Mouse (Mus musculus) CD4-positive, CD25-positive, alpha-beta regulatory T cell, adult 4 months (primary cell): Measurements from ENCODE around the gene Wnt9b. TPM values are rescaled to one million over a fixed set of nuclear protein-coding genes. Genes with fewer than 3 reads are reported as not detected.

ENCODE experiments used
- ATAC-seq: one replicate; pipeline ENCODE4 v1.8.0; 2017
- polyA plus RNA-seq, 2 experiments: library from polyadenylated mRNA; unstranded; fragments of 100-300 nt; shearing (Covaris generic); gene quantifications; one replicate each; pipeline ENCODE4 v1.2.1; 2017

Wnt9b gene
- polyA plus RNA-seq, 2 experiments from 2014 or later, result not detected

DNA sequence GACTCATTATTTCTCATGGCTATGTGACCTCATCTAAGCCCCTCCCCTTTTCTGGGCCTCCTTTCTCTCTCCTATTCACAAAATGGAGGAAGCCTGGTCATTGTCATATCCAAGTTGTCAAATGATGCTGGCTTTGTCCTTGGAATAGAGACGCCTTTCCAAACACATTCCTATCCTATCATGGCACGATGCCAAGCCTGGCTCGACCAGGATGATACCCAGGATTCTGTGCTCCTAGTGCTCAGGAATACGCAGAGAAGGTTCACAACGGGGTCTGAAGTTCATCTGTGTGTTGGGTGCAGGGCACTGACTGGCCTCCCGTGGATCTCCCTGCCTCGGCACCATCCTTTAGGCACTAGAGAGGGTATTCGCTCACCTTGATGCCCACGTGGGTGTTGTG lies 18.0 kb downstream of the Wnt9b start:
- ATAC-seq, result no peak

- ATAC-seq, result no peak
These were observed 20.2 kb downstream of the Wnt9b start for GRCm38 (mm10) chr11:103729282-103729985.

GRCm38 (mm10) chr11:103724331-103724771 lies 25.3 kb downstream of the Wnt9b start:
- ATAC-seq, result no peak

DNA sequence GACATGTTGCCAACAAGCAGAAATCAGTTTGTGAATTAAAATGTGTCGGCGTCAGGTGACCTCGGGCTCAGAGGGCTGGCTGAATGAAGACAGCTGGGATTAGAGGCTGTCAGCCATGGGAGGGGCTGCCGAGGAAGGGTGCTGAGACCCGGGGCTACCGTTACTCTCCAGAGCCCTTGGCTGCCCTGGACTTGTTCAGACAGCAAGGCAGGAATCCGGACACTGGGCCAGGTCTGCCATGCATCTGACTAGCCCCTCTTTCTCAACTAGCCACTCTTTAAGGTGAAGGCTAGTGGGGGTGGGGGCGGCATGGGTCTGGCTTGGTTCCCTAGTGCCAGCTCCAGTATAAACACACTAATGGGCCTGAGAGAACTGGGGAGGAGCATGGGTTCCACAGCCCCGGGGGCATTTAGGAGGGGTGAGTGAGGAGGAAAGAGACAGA lies 27.6 kb downstream of the Wnt9b start:
- no peak for ATAC-seq

DNA sequence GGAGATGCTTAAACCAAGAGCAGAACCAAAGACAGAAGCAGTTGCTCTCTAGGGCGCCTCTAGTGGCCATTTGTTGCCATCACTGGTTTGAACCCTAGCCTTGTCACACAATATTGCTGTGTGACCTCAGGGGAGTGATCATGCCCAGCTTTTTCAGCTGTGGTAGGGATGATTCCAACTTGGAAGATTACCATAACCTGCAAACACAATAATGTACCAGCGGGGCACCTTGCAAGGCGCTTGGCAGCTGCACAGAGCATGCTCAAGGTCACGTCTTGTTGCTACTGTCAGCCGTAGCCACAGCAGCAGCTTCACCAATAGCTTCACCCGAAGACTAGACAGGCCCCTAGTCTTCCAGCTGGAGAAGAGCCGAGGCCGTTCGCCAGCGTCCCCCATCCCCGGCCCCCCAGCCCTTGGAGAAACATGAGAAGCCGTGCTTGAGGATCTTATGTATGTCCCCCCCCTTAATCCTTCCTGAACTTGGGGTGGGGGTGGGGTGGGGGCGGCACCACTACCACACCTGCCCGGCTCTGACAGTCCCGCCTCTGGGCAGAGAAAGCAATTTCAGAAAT lies 28.1 kb downstream of the Wnt9b start:
- ATAC-seq, result no peak

DNA sequence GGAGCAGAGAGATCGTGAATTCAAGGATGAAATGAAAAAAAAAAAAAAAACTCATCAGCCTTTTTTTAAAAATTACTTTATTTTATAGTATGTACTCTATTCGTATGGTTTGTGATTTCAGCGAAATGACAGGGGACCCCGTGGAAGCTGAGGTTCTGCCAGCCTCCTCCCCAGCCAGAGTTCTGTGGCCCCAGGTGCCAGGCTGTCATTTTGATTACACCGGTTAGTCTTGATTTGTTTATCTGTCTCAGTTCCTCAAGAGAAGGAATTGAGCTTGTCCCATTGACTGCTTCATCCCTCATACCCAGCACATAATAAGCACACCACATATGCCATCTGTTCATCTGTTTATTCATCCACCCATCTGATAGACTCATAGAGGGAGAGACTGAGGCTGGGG lies 30.2 kb downstream of the Wnt9b start:
- no peak for ATAC-seq

DNA sequence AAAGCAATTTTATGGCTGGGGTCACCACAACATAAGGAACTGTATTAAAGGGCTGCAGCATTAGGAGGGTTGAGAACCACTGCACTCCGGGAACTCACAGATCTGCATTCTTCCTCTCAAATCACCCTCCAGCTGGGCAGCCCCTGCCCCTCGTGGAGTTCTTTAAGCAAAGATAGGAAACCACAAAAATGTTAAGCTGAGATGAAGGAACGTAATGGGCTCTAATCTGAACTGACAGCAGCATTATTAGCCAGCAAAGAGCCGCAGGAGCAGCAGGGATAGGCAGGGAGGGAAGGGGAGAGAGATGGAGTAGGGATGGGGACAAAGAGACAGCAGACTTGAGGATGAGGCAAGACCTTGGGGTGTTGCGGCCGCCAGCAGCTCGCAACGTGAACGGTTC lies 32.6 kb downstream of the Wnt9b start:
- ATAC-seq, result no peak

GRCm38 (mm10) chr11:103714074-103714473 lies 35.5 kb downstream of the Wnt9b start:
- ATAC-seq, result no peak

DNA sequence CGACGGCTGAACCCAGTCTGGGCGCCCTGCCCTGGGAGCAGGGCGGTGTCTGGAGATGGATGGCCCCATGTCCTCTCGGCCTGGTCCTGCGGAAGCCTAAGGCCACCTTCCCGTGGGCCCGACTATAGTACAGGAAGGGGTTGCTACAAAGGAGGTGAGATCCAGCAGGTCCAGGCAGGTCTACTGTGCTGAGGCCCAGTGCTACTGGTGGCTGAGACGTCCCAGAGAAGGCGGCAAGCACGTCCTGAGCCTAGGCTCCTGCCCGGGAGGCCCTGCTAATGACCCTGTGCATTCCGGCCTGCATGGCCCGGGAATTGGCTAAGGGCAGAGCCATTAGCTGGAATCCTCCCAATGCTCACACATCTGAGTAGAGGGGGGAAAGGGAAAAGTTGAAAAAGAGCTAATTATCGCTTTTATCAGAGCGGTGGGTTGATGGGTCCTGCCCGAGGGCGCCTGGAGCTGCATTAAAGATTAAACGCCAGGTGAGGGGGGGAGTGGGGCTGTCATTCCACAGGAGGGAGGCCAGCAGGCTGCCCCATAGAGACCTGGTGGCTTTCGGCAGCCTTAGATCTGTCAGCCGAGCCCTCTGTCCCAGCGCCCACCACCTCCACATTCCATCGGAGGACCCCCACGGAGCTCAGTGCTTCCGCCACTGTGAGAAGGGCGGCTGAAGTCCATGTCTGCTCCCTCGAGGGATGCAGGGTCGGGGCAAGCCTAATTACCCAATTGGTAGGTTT lies 37.6 kb downstream of the Wnt9b start:
- ATAC-seq, result no peak

GRCm38 (mm10) chr11:103709982-103710381 lies 39.6 kb downstream of the Wnt9b start:
- ATAC-seq, result no peak

DNA sequence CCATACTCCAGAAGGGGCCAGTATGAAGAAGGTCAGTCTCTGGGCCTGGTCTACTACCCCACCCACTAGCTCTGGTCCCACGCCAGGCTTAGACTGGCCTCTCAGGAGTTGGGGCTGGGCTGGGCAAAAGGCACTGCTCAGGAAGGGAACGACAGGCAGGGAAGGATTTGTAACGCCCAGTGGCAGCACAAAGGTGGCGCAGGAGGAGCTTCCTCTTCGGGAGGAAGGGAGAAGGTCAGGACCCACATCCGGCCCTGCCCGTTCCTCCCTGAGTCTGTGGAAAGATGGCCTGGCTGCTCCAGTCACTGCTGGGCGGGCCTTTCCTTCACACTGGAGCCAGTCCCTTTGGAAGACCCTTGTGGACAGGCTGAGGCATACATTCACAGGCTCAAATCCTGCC lies 42.6 kb downstream of the Wnt9b start:
- no peak for ATAC-seq

DNA sequence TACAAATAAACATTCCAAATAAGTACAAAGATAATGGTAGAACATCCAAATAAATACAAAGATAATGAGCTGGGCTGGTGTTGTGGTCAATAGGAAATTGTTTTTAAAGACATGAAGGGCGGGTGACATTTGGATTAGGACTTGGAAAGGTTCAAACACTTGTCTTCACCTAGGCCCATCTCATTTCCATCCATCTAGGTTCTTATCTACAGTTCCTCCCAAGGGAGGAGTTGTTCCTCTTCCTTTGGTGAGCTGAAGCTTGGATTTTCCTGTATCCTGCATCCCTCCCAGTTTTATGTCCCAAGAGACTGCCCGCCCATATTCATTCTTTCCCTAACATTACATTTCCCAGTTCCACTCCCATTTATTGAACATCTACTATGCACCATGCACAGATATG lies 51.4 kb downstream of the Wnt9b start:
- no peak for ATAC-seq

DNA sequence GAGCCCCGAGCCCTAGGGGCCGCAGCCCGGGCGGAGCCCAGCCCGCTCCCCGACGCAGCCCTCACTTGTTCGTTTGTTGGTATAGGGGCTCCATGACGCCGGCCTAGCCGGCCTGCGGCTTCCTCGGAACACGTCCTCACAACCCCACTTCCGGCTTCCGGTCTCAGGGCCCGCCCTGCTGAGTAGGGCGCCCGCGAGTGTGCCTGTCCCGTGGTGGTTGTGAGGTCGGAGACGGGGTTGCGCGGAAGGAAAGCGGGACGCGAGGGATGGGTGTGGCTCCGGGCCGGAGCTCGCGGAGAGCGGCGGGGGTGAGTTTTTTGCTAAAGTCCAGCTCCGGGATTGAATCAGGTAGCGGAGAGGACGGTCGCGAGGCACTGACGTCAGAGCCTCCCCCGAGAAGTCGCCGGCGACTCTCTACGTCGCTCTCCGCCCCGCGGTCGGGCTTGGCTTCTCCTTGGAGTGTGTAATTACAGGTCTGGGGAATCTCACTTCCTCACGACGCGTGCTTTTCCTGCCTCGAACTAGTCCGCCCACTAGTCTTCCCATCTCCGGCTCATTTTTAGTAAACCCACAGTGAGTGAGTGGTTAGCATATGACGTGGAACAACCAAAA lies 52.0 kb downstream of the Wnt9b start, which contains the start of gene Gosr2:
Gosr2 (minus strand) TSS at position 334 of the 612 bp plus-strand sequence.
- ATAC-seq, result peak; percentile 96

- peak; percentile 44 for ATAC-seq
These were observed 52.6 kb downstream of the Wnt9b start for GRCm38 (mm10) chr11:103696851-103697564.

- ATAC-seq, result no peak
These were observed 56.4 kb downstream of the Wnt9b start for GRCm38 (mm10) chr11:103693241-103693640.

DNA sequence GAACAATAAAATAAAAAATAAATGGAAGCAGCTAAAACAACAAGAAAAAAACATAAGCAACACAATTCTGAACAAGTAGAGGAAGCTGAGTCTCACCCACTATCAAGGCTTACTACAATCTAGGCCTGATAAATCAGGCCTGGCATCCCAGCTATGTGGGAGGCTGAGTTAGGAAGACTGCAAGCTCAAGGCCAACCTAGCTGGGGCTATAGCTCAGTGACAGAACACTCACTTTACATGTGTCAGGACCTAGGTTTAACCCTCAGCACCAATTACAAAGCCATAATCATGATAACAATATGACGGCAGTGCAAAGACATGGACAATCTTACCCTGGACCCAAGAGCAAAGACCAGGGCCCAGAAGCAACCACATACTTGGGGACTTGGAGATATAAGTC lies 58.6 kb downstream of the Wnt9b start:
- no peak for ATAC-seq

GRCm38 (mm10) chr11:103688980-103689378 lies 60.6 kb downstream of the Wnt9b start:
- ATAC-seq, result no peak

DNA sequence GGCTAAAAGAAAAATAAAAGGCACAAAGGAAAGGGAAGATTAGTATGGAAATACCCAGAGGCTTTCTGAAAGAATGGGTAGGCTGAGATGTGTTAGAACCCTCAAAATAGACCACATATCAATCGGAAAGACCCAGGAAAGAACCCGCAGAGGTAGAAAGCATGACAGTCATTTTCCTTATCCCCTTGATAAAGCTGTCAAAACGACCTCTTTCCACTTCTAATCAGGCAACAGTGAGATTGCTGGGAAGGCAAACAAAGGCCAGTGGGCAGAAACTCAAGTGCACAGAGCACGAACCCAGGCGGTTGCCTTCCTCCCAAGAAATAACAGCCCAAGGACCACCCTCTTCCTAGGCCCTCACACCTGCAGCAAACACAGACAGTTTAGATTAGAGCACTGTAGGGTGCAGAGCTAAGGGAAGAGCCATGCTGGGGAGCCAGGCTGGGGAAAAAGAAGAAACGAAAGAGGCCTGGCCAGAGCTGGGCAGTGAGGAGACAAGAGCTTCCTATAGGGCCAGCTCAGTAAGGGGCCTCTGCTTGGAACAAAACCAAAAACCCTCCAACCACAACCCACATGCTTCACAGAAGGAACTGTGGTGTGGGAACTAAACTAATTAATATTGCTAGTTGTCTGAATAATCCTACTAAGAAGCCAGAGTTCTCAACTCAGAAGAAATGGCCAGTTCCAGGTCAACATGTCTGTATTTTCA lies 61.2 kb downstream of the Wnt9b start:
- ATAC-seq, result no peak

DNA sequence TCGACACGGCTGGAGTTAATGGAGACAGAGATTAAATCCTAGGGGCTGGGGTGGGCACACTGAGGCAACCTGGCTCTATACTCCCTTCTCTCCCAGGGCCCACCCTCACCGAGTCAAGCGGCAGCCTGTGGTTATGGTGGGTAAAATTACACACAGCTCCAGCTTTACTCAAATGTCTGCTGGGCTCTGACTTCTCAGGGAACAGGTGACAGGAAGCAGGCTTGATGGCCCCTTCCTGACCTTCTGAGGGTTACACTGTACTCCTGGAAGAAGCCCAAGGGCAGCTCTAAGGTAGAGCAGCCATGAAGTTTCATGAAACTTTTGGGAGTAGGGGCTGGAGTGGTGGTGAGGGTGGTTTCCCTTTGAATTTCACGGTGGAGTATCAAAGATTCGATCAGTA lies 62.9 kb downstream of the Wnt9b start:
- ATAC-seq, result no peak

- no peak for ATAC-seq
These were observed 64.3 kb downstream of the Wnt9b start for GRCm38 (mm10) chr11:103685261-103685736.

DNA sequence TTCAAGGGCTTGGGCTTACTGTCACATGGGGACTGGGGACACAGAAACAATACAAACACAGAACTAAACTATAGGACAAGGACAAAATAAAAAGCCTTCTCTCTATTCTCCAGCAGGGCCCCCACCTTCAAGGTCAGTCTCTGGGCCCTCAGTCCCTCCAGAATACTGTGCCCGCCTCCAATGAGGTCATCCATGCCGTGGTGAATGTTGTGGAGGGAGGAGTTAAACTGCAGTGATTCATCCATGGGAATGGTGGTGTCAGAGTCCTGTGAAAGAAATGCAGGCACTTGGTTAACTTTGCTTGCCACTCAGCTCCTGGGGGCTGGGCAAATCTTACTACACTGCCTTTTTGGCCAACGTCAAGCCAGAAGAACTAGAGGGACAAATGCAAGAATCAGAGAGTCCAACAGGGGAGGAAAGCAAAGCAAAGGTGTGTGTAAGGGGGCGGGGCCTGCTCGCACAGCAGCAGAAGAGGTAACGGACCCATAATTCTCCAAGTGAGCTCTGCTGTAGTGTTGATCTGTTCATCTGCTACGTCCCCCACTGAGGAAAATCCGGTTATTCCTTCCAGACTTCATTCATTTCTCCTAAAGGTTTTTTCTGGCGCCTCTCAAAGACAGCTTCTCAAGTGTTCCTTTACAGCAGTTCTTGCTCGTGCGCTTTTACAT lies 65.8 kb downstream of the Wnt9b start:
- ATAC-seq, result no peak
